Mouse (Mus musculus): ENCODE results near the gene Gm4922.
A peak's percentile ranks its signal among the peaks of the same experiment; 100 is the strongest.

Gene Gm4922

GRCm38 (mm10) chr10:18786693-18787092 is at the start of gene Gm4922:
TSS of gene Gm4922 (minus strand) at chr10:18786793.
- DNase-seq = no peak

- peak; percentile 22 for DNase-seq
Measured at GRCm38 (mm10) chr10:18835684-18836479, 49.3 kb upstream of the Gm4922 start.

DNA sequence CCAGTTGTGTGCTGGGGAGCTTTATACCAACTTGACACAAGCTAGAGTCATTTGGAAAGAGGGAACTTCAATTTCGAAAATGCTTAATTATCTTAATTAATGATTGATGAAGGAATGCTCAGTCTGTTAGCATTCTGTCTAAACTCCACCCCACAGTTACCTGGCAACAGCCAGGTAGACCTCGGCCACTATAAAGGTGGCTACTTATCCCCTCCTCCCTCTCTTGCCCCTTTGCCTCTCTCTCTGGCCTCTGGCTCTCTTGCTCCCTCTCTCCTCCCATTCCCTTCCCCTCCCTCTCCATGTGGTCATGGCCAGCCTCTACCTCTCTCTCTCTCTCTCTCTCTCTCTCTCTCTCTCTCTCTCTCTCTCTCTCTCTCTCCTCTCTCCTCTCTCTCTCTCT is 47.8 kb upstream of the Gm4922 start:
- DNase-seq = no peak

- DNase-seq = no peak
Measured at GRCm38 (mm10) chr10:18831823-18832222, 45.2 kb upstream of the Gm4922 start.

GRCm38 (mm10) chr10:18830359-18830758 is 43.8 kb upstream of the Gm4922 start:
- no peak for DNase-seq

- DNase-seq = no peak
Measured at GRCm38 (mm10) chr10:18827936-18828335, 41.3 kb upstream of the Gm4922 start.

DNA sequence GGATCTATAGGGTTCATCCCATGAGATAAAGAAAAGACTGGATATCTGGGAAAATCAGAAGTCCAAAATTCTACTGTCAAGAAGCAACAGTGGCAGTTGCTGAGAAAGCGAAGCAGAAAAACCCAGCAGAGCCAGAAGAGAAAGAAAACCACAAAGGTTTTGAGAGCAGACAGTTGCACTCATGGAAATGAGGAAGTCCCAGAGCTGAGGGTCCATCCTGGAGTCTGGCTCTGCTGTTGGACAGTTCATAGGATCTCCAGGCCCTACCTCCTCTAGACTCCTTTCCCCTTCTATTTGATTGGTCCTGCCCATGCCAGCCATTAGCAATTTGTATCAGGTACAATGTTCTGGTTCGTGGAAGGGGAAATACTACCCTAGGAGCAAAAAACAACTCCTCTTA is 39.5 kb upstream of the Gm4922 start:
- DNase-seq = no peak

DNA sequence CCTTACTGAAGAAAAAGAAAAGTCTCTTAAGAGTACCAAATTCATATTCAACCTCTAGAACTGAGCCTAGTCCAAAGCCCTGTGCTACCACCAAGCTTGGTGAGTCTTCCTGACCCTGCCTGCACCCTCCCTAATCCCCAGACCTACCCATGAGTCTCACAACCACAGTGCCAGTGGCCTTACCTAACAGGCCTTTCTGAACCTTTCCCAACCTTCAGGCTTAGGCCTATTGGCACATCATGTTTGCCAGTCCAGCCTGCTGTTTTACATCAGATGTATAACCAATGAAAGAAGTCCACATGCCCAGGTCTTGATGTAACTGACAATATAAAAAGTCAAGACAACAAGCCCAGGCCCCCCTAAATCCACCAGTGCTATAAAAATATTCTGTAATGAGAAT is 38.5 kb upstream of the Gm4922 start:
- DNase-seq = no peak

- DNase-seq = peak; percentile 31
Measured at GRCm38 (mm10) chr10:18816560-18816959, 30.0 kb upstream of the Gm4922 start.

- DNase-seq = no peak
Measured at GRCm38 (mm10) chr10:18811751-18812150, 25.2 kb upstream of the Gm4922 start.

- no peak for DNase-seq
Measured at GRCm38 (mm10) chr10:18790063-18790462, 3.5 kb upstream of the Gm4922 start.

DNA sequence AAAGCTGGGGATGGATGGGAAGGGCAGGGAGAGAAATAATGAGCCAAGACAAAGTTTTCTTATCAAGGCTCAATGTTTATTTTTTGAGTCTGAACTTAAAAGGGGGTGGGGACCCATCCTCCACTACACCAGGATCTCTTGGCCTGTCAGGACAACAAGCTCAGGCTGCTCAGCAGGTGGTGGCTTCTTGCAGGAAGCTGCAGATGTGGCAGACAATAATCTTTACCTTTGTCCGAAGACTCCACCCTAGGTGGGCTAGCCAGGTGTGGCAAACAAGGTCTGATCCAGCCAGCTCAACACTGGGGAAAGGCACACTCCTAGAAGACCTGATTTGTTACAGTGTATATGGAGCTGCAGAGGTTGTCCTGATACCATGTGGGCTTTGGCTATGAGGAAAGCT is 2.0 kb upstream of the Gm4922 start:
- no peak for DNase-seq

- DNase-seq = no peak
Measured at GRCm38 (mm10) chr10:18777546-18777945, 9.0 kb downstream of the Gm4922 start.

DNA sequence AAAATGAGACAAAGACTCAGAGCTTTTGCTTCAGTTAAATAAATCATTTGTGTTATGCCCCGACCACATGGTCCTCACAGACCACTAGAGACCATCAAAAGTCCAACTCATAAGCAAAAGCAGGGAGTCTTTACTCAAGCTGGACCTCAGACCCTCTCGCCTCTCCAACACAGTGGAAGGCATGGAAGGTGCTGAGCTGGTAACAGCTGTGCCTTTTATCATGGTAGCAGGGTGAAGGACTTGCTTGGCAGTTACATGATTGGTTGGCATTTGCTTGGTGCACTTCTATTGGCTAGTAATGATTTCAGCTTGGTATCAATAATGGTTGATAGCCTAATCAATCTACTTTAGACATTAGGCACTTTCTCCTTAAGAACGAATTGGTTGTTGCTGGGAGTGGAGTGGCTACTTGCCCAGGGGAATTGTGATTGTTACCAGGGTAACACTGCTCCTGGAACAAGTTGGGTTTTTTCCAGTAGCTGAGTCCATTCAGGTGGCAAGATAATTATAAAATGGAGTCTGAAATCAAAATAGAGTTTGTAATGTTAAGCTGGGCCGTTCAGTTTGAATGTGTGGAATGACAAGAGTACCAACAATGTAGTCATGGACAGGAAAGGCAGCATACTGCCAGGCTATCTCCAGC is 13.9 kb downstream of the Gm4922 start:
- no peak for DNase-seq

- DNase-seq = no peak
Measured at GRCm38 (mm10) chr10:18769909-18770308, 16.7 kb downstream of the Gm4922 start.

GRCm38 (mm10) chr10:18760241-18760640 is 26.4 kb downstream of the Gm4922 start:
- peak; percentile 80 for DNase-seq

GRCm38 (mm10) chr10:18750057-18750456 is 36.5 kb downstream of the Gm4922 start:
- DNase-seq = no peak

GRCm38 (mm10) chr10:18743286-18744142 is 43.1 kb downstream of the Gm4922 start, which contains the start of gene Arfgef3:
TSS of gene Arfgef3 (minus strand) at chr10:18743949.
- DNase-seq = peak; percentile 77

GRCm38 (mm10) chr10:18742086-18742485 is 44.5 kb downstream of the Gm4922 start:
- no peak for DNase-seq

DNA sequence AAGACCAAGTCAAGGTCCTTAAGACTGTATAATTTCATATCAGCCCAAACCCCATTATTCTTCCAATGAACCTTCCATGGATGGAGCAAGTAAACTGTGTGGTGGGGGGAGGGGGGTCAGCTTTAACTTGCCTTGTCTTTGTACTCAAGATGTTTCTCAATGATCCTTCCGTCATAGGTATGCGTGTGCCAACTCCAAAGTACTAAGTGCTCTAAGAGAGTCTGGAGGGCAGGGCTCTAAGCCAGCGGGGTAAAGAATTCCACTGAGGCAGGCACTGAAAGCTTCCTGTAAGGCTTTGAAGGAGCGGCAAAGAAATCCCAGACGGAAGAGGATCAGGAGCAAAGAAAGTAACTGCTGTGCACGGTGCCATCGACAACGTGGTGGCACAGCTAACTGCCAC is 45.6 kb downstream of the Gm4922 start:
- DNase-seq = no peak
